Mouse (Mus musculus) forebrain, embryonic 12.5 days (tissue): ENCODE data around the gene Rsph1. TPM values are rescaled to one million over a fixed set of nuclear protein-coding genes. Genes with fewer than 3 reads are reported as not detected.

Source experiments
- ATAC-seq: fragments of 200-750 bp; cut with Nextera tagmentation; 2 replicates; pipeline ENCODE4 v1.8.0; 2017; ENCODE audit warnings: moderate TSS enrichment; ENCODE audit not compliant: low FRiP score
- H3K27ac ChIP-seq: fragments of 300-500 bp; sonication (generic); 2 replicates; pipeline ENCODE4 v1.5.1; 2016; ENCODE audit warnings: mild to moderate bottlenecking
- H3K27me3 ChIP-seq: fragments of 300-500 bp; sonication (generic); 2 replicates; pipeline ENCODE4 v1.6.1; 2016; ENCODE audit warnings: mild to moderate bottlenecking
- H3K36me3 ChIP-seq: fragments of 300-500 bp; sonication (generic); replicated peaks from 2 replicates; pipeline ENCODE4 v1.6.1; 2016; ENCODE audit warnings: mild to moderate bottlenecking
- H3K4me1 ChIP-seq: fragments of 300-500 bp; sonication (generic); 2 replicates; pipeline ENCODE4 v1.6.1; 2016
- H3K4me2 ChIP-seq: fragments of 300-500 bp; sonication (generic); 2 replicates; pipeline ENCODE4 v1.6.1; 2016; ENCODE audit warnings: mild to moderate bottlenecking, moderate library complexity
- H3K4me3 ChIP-seq: fragments of 300-500 bp; sonication (generic); replicated peaks from 2 replicates; pipeline ENCODE4 v1.5.1; 2016; ENCODE audit warnings: mild to moderate bottlenecking
- H3K9ac ChIP-seq: fragments of 300-500 bp; sonication (generic); 2 replicates; pipeline ENCODE4 v1.6.1; 2016; ENCODE audit warnings: mild to moderate bottlenecking
- H3K9me3 ChIP-seq: fragments of 300-500 bp; sonication (generic); 2 replicates; pipeline ENCODE4 v1.6.1; 2016
- WGBS: fragments of 180-500 bp; shearing (Covaris S2); methylation state at CpG from one replicate; pipeline ENCODE4 v1.1.7; 2016; 5-methylcytosine and 5-hydroxymethylcytosine counted together
- polyA plus RNA-seq: library from polyadenylated mRNA; unstranded; fragments of >200 nt; fragmentation: Nextera tagmentation; extraction: Ambion mirVana; gene quantifications from 2 replicates; pipeline ENCODE4 v1.2.1, GENCODE M21; 2016

The Rsph1 gene
- polyA plus RNA-seq, 1 experiment from 2014 or later, result 3.8 TPM

DNA sequence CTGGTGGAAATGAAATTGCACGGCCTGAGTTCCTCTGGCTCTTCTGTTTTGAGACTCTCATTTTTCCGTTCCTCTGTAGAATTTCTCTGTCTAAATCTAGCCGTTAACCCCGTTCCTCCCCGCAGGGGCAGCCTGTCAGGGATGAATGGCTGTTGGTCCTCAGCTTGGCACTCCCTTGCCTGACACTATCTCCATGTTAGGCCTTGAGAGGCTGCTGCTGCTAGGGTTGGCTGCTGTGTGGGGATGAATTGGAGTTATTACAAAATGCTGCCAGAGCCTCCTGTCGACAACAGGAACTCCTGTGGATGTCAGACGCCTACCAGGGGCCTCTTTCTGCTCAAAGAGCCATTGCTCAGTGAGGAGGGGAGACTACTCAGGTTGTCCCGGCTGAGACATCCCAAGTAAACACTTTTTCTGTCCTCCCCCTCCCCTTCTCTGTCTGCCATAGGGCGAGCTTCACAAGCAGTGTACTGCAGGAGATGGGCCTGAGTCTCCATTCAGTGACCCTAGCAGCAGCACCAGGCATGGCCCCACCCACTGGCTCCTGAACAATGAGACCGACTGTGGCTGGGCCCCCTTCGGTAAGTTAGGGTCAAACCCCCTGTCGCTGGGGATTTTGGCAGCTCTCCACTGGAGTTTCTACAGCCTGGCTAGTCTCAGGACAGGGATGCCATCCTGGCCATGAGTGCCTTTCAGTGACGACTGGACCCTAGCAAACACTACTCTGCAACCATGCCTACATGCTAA is 38.0 kb upstream of the Rsph1 start:
- 23% methylated on average over 13 of the region's 13 CpGs for WGBS
- H3K4me1 ChIP-seq, result peaks cover 23% of the 10 kb centered on the region
- H3K27me3 ChIP-seq, result no peaks in the 10 kb centered on the region
- no peak overlapping the region for H3K9ac ChIP-seq
- no peak overlapping the region for H3K27ac ChIP-seq
- no peaks in the 10 kb centered on the region for H3K36me3 ChIP-seq
- no peak for ATAC-seq
- no peaks in the 10 kb centered on the region for H3K9me3 ChIP-seq
- no peak overlapping the region for H3K4me2 ChIP-seq
- no peak overlapping the region for H3K4me3 ChIP-seq

DNA sequence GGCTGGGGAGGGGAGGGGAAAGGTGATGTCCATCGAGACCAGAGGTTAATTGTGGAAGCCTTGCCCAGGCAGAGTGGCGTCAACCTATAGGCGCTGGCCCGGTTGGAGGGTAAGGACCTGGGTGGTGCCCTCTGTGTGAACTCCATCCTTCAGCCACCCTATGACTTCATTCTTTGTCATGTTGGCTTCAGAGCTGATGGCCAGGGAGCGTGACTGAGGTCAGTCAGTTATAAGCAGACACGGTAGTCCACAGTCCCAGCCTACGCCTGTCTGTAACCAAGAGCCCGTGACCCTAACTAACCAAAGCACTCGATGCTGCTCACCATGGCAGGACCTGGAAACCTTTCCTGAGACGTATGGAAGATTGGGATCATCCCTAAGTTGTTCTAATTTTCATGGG is 35.5 kb upstream of the Rsph1 start:
- Histone ChIP-seq H3K27ac (no peak overlapping the region), H3K4me3 (no peak overlapping the region), H3K9ac (no peak overlapping the region), H3K9me3 (no peaks in the 10 kb centered on the region), H3K4me2 (no peak overlapping the region), H3K4me1 (peaks cover 26% of the 10 kb centered on the region), H3K36me3 (no peaks in the 10 kb centered on the region), H3K27me3 (no peaks in the 10 kb centered on the region)
- no peak for ATAC-seq
- 86% methylated on average over 10 of the region's 10 CpGs for WGBS

DNA sequence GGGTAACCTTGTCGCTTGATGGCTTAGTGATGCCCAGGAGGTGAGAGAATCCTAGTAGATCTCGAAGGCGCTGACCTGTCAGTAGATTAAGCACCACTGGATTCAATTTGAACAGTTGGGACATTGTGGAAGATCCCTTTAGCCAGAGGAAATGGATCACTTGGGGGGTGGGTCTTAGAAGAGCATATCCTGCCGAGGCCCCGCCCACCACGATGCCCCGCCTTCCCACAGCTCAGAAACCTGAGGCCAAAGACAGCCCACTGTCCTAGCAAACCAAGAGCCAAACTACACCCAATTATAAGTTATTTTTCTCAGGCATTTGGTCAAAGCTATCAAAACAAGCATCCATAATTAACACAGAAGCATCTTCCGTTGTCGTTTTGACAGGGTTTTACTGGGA is 33.9 kb upstream of the Rsph1 start:
- H3K4me2 ChIP-seq, result no peak overlapping the region
- ATAC-seq, result no peak
- no peaks in the 10 kb centered on the region for H3K9me3 ChIP-seq
- H3K27ac ChIP-seq, result no peak overlapping the region
- H3K9ac ChIP-seq, result no peak overlapping the region
- no peak overlapping the region for H3K4me3 ChIP-seq
- peaks cover 26% of the 10 kb centered on the region for H3K4me1 ChIP-seq
- 82% methylated on average over 9 of the region's 9 CpGs for WGBS
- no peaks in the 10 kb centered on the region for H3K27me3 ChIP-seq
- no peaks in the 10 kb centered on the region for H3K36me3 ChIP-seq

DNA sequence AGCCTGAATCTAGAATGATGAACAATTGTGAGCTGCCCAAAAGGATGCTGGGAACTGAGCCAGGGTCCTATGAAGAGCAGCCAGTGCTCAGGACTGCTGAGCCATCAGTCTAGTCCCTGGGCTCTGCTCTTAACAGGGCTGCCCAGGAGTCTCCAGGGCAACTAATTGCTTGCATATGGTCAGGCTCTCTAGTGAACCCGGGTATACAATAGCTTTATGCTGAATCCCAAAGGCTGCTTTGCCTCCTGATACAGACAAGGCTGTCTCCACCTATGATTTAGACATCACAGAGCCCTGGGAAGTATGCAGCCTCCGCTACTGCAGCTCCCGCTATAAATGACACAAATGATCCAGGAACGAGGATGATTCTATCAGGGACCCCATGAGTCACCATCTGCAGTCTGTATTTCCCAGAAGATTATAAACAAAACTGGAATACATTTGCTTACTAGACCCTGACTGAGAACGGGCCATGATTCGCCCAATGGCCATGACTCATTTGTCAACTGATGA is 32.2 kb upstream of the Rsph1 start:
- Histone ChIP-seq H3K9me3 (no peaks in the 10 kb centered on the region), H3K27ac (0 out of 2 replicates have a peak overlapping the region, but pooled peaks have one; percentile 13), H3K4me2 (no peak overlapping the region), H3K36me3 (no peaks in the 10 kb centered on the region), H3K27me3 (no peaks in the 10 kb centered on the region), H3K4me3 (no peak overlapping the region), H3K9ac (no peak overlapping the region), H3K4me1 (peaks cover 21% of the 10 kb centered on the region; the same call in 1 of the 2 replicates)
- ATAC-seq, result no peak
- WGBS, result 65% methylated on average over 6 of the region's 6 CpGs

DNA sequence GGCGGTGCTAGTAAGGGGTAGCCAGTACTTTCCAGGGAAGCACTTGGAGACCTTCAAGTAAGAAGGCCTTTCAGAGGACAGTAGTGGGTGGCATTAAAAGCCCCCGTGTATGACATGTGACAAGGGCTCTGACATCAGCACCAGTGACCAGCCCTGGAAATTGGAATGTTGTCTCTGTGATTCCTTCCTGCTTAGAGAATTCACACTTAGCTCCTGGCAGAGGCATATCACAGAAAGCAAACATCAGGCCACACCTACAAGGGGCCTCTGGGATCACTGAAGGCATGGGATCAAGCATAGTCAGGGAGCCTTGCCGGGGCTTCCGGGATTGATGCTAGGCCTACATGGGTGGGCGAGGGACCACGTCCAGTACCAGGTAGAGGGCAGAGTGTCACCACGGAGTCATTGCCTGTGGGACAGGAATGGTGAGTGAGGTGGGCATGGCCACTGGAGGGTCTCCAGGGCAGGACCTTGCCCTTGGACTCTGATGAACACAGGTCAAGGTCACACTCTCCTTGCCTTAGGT is 31.2 kb upstream of the Rsph1 start:
- H3K4me1 ChIP-seq, result peaks cover 19% of the 10 kb centered on the region; the same call in 1 of the 2 replicates
- no peak for ATAC-seq
- H3K9ac ChIP-seq, result no peak overlapping the region
- no peaks in the 10 kb centered on the region for H3K36me3 ChIP-seq
- no peaks in the 10 kb centered on the region for H3K27me3 ChIP-seq
- H3K4me2 ChIP-seq, result no peak overlapping the region
- 94% methylated on average over 7 of the region's 7 CpGs for WGBS
- H3K27ac ChIP-seq, result no peak overlapping the region
- H3K9me3 ChIP-seq, result no peaks in the 10 kb centered on the region
- no peak overlapping the region for H3K4me3 ChIP-seq

- no peak overlapping the region for H3K4me3 ChIP-seq
- H3K9ac ChIP-seq, result no peak overlapping the region
- no peak overlapping the region for H3K27ac ChIP-seq
- H3K36me3 ChIP-seq, result no peaks in the 10 kb centered on the region
- no peaks in the 10 kb centered on the region for H3K9me3 ChIP-seq
- ATAC-seq, result no peak
- no peaks in the 10 kb centered on the region for H3K27me3 ChIP-seq
- no peak overlapping the region for H3K4me2 ChIP-seq
- 86% methylated on average over 3 of the region's 3 CpGs for WGBS
- peaks cover 13% of the 10 kb centered on the region; the same call in 1 of the 2 replicates for H3K4me1 ChIP-seq
Measured at GRCm38 (mm10) chr17:31307756-31308155, 30.6 kb upstream of the Rsph1 start.

GRCm38 (mm10) chr17:31305776-31306120 is 28.6 kb upstream of the Rsph1 start:
- Histone ChIP-seq H3K27ac (no peak overlapping the region), H3K4me3 (no peak overlapping the region), H3K9me3 (no peaks in the 10 kb centered on the region), H3K4me1 (0 out of 2 replicates have a peak, but pooled peaks cover 9% of the 10 kb centered on the region), H3K4me2 (no peak overlapping the region), H3K9ac (no peak overlapping the region), H3K36me3 (no peaks in the 10 kb centered on the region), H3K27me3 (no peaks in the 10 kb centered on the region)
- no peak for ATAC-seq
- WGBS, result 67% methylated on average over 5 of the region's 5 CpGs

GRCm38 (mm10) chr17:31304895-31305775 is 28.0 kb upstream of the Rsph1 start:
- H3K4me2 ChIP-seq, result no peak overlapping the region
- 67% methylated on average over 12 of the region's 12 CpGs for WGBS
- no peak for ATAC-seq
- no peaks in the 10 kb centered on the region for H3K27me3 ChIP-seq
- H3K9ac ChIP-seq, result no peak overlapping the region
- H3K36me3 ChIP-seq, result no peaks in the 10 kb centered on the region
- no peak overlapping the region for H3K4me3 ChIP-seq
- 0 out of 2 replicates have a peak, but pooled peaks cover 9% of the 10 kb centered on the region for H3K4me1 ChIP-seq
- H3K9me3 ChIP-seq, result no peaks in the 10 kb centered on the region
- no peak overlapping the region for H3K27ac ChIP-seq

DNA sequence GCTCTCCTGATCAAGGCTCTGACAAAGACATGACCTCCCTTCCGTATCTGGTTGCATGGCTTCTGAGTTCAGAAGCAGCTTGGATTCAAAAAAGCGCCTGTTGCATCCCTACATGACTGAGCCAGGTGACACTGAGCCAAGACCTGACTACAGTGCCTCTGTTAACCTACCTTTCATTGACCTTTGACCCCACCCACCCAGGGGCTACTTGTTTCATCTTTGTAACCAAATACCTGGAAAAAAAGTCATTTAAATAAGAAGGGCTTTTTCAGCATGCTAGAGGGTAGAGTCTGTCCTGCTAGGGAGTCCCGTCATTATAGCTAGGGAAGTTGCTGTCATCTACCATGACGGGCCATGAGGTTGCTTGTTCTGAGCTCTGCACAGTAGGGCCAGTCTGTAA is 26.2 kb upstream of the Rsph1 start:
- H3K27ac ChIP-seq, result no peak overlapping the region
- H3K9me3 ChIP-seq, result no peaks in the 10 kb centered on the region
- WGBS, result 91% methylated on average over 4 of the region's 4 CpGs
- no peak for ATAC-seq
- H3K9ac ChIP-seq, result no peak overlapping the region
- H3K27me3 ChIP-seq, result no peaks in the 10 kb centered on the region
- H3K4me1 ChIP-seq, result 0 out of 2 replicates have a peak, but pooled peaks cover 6% of the 10 kb centered on the region
- H3K36me3 ChIP-seq, result no peaks in the 10 kb centered on the region
- no peak overlapping the region for H3K4me3 ChIP-seq
- no peak overlapping the region for H3K4me2 ChIP-seq

GRCm38 (mm10) chr17:31300736-31301135 is 23.6 kb upstream of the Rsph1 start:
- Histone ChIP-seq H3K27me3 (peaks cover 12% of the 10 kb centered on the region; the same call in 1 of the 2 replicates), H3K27ac (no peak overlapping the region), H3K36me3 (no peaks in the 10 kb centered on the region), H3K9me3 (no peaks in the 10 kb centered on the region), H3K9ac (no peak overlapping the region), H3K4me3 (no peak overlapping the region), H3K4me2 (no peak overlapping the region), H3K4me1 (peaks cover 25% of the 10 kb centered on the region)
- no peak for ATAC-seq
- 79% methylated on average over 3 of the region's 3 CpGs for WGBS

- Histone ChIP-seq H3K27me3 (peaks cover 20% of the 10 kb centered on the region; the same call in 1 of the 2 replicates), H3K9me3 (no peaks in the 10 kb centered on the region), H3K4me1 (peaks cover 25% of the 10 kb centered on the region), H3K36me3 (no peaks in the 10 kb centered on the region), H3K4me3 (no peak overlapping the region), H3K27ac (no peak overlapping the region), H3K9ac (no peak overlapping the region), H3K4me2 (no peak overlapping the region)
- WGBS, result 90% methylated on average over 4 of the region's 4 CpGs
- ATAC-seq, result no peak
Measured at GRCm38 (mm10) chr17:31299981-31300380, 22.8 kb upstream of the Rsph1 start.
